Mouse (Mus musculus) left cerebral cortex, adult 2 months (tissue): ENCODE data around the gene Pde4d. TPM values are rescaled to one million over a fixed set of nuclear protein-coding genes. Genes with fewer than 3 reads are reported as not detected.

Experiments
- DNase-seq, 2 experiments: peaks; one replicate each; pipeline ENCODE4 v3.0.0; 2021 to 2022; ENCODE audit warnings: low spot score in 2 of 2, mixed read lengths in 1 of 2; ENCODE audit errors: extremely low spot score in 1 of 2
- H3K27ac ChIP-seq: fragments of 200-600 bp; 2 replicates; pipeline ENCODE4 v1.8.1; 2022
- H3K4me3 ChIP-seq: fragments of 200-600 bp; 2 replicates; pipeline ENCODE4 v1.8.1; 2022
- CTCF ChIP-seq: fragments of 200-600 bp; IDR thresholded peaks from 2 replicates; pipeline ENCODE4 v1.8.1; 2022; ENCODE audit warnings: antibody characterized with exemption, mild to moderate bottlenecking, moderate library complexity
- intact Hi-C: fragments of 180-260 bp; cut with DNase I; formaldehyde crosslinking; loops from one replicate; pipeline ENCODE4 v1.15.1; 2025
- total RNA-seq, 2 experiments: library from RNA; stranded (reverse); gene quantifications; 2 replicates each; pipeline ENCODE4 v1.2.3; 2021

Pde4d gene
- total RNA-seq, 2 experiments from 2014 or later, result 116 to 121 TPM

DNA sequence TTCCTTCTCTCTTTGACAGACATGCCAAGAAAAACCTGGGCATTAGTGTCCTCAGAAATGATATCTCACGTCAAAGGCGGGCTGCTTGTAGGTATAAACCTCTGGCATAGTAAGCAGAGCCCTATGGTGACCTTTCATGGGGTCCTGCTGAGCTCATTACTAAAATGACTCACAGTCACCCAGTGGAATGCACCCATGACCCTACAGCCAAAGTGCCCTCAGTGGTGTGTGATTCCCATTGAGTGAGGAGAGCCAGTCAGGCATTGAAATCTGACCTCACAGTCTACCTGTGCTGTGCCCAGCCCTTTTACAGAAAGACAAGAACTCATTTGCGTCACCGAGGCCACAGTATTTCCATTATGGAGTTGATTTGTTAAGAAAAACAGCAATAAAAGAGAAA is 1220.2 kb downstream of the Pde4d start:
- no peak for DNase-seq
- Histone ChIP-seq H3K4me3 (no peak overlapping the region), H3K27ac (no peak overlapping the region)
- intact Hi-C loops, result no loop called here
- TF ChIP-seq CTCF, result no peak

DNA sequence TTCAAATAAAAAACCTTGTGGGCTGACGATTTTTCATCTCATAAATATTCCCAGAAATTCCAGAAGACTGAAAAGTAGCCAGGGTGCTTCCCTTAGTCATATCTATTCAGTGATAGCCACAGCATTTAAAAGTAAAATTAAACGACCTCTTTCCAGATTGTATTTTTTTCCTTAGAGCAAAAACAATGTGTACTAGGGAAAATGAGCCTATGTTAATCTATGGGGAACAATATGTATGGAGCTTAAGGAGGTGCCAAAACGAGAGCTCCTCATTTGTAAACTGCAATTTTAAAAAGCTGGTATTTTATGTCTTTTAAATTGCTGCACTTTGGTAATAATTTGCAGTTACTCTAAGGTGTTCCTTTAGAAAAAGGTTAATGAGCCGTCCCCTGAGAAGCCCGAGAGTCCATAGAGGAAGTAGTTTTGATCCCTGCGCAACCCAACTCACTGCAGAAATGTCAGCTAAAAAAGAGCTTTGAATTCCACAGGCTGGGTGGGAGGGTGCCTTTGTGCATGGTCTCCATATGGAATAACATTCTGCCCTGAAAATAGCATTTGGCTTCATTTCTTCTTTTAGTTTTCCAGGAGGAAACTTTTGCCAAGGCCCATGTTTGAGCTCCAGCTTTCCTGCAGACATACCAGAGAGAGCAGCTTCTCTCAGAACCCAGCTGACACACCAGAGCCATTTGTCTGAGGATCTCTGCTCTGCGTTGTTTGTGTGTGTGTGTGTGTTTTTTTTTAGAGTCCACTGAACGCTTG is 1222.0 kb downstream of the Pde4d start:
- TF ChIP-seq CTCF, result no peak
- H3K4me3 ChIP-seq, result no peak overlapping the region
- no peak for DNase-seq
- intact Hi-C loops, result no loop called here
- peak overlapping the region; percentile 66 for H3K27ac ChIP-seq

DNA sequence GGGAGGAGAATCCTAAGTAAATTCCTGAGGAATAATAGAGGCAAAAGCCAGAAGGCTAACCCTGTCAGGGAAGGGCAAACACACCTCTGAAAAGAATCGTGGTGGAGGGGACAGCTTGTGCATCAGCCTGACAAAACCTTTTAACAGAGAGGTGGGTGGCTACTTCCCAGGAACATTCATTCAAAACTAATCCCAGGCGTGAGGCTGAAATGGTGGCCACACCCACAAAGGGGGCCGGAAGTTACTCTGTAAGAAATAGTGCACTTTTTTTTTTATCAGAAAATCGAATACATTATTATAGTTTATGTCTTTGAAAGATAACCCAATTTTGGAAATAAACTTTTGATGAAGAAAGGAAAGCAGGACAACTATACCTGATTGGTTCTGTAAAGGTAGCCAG is 1227.3 kb downstream of the Pde4d start:
- no peak for TF ChIP-seq CTCF
- no peak overlapping the region for H3K27ac ChIP-seq
- DNase-seq, result no peak
- intact Hi-C loops, result no loop called here
- H3K4me3 ChIP-seq, result no peak overlapping the region

DNA sequence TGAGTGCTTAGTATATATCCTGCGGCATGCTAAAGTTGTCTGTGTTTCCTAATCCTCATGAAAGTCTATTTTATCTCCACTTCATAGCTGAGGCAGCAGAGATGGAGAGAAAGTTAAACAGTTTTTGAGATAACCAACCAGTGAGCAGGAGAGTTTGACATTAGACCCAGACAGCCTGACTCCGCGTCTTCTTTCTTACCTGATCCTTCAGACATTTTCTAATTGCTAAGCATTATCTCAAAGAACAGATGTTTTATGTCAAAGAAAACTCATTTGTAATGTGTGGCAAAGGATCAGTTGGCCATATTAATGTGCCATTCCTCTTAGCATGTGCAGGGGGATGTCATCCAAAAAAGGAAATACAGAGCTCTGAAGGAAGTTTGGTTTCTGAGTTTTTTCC is 1227.9 kb downstream of the Pde4d start:
- no peak for DNase-seq
- TF ChIP-seq CTCF, result no peak
- intact Hi-C loops, result no loop called here
- H3K27ac ChIP-seq, result no peak overlapping the region
- H3K4me3 ChIP-seq, result no peak overlapping the region

DNA sequence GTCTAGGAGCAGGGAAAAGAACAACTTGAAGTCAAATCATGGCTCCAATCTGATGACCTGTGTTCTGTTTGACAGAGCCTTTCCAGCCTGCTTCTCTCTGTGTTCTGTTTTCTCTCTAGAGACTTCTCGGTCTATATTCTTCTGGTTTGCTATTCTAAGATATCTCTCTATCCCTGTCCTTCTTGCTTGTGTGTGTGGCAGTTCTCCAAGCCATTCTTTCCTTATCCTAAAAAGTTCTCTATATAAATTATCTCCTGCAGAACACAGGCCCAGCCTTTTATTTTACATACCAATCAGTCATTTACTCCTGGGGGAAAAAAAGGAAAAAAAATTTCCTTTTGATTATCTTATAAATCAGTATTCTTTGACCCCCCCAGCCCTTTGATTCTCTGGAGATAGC is 1229.2 kb downstream of the Pde4d start:
- DNase-seq, result no peak
- Histone ChIP-seq H3K4me3 (no peak overlapping the region), H3K27ac (no peak overlapping the region)
- intact Hi-C loops, result no loop called here
- no peak for TF ChIP-seq CTCF

DNA sequence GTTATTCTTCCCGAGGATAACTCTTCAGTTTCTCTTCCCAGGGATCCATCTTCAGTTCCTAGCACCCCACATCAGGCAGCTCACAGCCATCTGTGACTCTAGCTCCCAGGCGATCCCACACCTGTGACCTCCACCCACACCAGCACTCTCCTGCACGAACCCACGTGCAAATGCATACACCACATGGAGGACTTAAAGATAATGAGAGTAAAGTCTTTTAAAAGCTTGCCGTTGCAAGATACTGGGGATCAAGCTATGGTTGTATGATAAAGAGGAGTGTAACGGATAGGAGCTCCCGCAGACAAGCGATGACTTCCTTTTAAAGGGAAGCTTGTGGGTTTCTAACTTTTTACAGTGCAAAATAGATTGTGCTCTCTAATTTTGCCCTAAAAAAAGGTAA is 1230.5 kb downstream of the Pde4d start:
- Histone ChIP-seq H3K4me3 (no peak overlapping the region), H3K27ac (no peak overlapping the region)
- DNase-seq, result no peak
- intact Hi-C loops, result no loop called here
- no peak for TF ChIP-seq CTCF

DNA sequence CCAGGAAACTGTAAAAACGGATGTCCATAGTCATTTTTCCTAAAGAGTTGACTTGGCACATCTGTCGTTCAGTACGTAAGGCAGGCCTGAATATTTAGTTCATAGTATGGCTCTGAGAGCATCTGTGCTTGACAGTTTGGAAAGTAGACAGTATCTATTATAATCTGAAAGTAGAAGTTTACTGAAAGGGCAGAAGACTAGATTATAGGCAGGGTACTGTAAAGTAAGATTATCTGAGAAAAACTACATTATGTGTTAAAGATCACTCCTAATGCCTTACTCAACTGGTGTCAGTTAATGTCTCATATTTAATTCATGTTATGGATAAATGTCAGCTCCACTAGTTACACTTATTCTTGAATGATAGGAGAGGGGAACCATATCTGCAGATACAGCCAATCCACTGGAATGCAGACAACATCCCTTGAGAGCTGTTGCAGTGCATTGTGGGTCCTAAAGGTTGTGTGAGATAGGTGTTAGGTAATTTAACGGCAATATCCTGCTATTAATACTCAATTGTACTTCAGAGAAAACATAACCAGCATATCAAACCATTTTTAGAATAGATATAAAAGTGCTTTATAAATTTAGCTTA is 1232.0 kb downstream of the Pde4d start:
- intact Hi-C loops, result no loop called here
- no peak overlapping the region for H3K27ac ChIP-seq
- TF ChIP-seq CTCF, result no peak

DNA sequence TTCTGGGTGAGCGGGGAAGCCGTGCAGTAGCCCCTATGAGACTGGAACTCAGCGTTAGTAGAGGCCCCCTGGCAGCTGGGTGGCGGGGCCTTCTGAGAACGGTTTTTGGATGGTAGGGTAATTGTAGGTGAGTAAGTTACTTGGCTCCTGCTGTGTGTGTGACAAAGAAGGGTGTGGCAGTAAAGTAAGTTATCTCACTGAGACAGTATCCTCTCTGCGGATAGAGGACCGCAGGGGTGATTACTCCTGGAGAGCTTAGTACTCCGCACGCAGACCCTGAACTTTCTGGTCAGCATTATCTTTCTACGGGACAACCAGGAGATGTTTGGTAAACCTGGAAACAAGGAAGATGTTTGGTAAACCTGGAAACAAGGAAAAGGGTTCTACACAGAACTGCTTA is 1233.3 kb downstream of the Pde4d start:
- TF ChIP-seq CTCF, result no peak
- no peak for DNase-seq
- intact Hi-C loops, result no loop called here
- Histone ChIP-seq H3K4me3 (no peak overlapping the region), H3K27ac (no peak overlapping the region)

More for the DNA sequence above, 1232.0 kb downstream of the Pde4d start:
- DNase-seq, result no peak
- no peak overlapping the region for H3K4me3 ChIP-seq

DNA sequence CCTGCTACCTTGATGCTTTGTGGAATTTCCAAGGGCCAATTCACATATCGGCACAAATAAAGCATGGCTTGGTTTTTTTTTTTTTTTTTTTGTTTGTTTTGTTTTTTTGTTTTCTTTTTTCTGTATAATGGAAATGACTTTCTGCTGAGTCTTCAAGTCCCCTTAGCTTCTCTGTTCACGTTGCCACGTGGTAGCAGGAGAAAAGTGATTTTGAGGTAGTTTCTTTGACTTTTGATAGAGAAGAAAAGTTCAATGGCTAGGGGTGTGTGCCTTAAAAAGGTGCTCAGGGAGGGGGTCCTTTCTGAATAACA is 1235.2 kb downstream of the Pde4d start:
- Histone ChIP-seq H3K27ac (no peak overlapping the region; the same call in 1 of the 2 replicates), H3K4me3 (peak overlapping the region; percentile 73)
- TF ChIP-seq CTCF, result no peak
- intact Hi-C loops, result loop anchor here (5.0 kb wide), 2 partner anchors 47 to 68 kb away; no protein-coding TSS in a partner anchor
- DNase-seq, result no peak

DNA sequence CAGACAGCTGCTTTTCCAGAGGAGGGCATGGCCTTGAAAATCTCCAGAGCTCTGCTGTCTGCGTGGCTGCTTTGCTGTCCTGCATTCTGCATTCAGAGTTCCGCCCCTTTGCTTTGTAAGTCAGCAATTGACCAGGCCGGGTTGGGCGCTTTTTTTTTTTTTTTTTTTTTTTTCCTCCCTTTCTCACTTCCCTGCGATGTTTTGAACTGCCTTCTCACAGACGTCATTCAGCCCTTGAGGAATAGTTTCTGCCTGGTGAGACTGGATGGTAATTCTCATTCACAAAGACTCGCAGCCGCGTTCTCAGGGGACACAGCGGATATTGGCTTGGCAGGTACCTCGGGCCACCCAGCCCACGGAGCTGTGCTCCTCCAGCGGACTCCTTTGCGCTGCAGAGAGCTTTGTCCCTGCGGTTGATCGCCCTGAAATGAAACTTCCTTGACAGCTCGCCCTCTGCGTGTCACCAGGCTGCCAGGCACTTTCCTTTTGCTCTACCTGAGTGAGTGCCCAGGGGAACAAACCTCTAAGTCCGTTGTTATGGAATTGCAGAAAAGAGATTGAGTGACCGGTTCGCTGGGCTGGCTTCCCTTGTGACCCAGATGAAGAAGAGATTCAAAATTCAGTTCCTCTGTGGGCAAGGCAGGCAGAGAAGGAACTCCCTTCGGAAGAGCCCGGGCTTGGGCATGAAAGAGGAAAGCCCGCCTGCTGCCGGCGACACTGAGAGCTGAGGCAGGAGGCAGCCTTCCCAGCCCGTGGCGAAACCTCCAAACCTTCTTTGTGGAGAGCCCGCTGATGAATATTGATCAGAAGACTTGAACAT is 1235.8 kb downstream of the Pde4d start:
- DNase-seq, result peak; percentile 22 to 47
- intact Hi-C loops, result loop anchor here (5.0 kb wide), 2 partner anchors 47 to 68 kb away; no protein-coding TSS in a partner anchor
- peak overlapping the region; percentile 70 for H3K27ac ChIP-seq
- H3K4me3 ChIP-seq, result peak overlapping the region; percentile 73
- TF ChIP-seq CTCF, result no peak; the same call in none of the 2 replicates

DNA sequence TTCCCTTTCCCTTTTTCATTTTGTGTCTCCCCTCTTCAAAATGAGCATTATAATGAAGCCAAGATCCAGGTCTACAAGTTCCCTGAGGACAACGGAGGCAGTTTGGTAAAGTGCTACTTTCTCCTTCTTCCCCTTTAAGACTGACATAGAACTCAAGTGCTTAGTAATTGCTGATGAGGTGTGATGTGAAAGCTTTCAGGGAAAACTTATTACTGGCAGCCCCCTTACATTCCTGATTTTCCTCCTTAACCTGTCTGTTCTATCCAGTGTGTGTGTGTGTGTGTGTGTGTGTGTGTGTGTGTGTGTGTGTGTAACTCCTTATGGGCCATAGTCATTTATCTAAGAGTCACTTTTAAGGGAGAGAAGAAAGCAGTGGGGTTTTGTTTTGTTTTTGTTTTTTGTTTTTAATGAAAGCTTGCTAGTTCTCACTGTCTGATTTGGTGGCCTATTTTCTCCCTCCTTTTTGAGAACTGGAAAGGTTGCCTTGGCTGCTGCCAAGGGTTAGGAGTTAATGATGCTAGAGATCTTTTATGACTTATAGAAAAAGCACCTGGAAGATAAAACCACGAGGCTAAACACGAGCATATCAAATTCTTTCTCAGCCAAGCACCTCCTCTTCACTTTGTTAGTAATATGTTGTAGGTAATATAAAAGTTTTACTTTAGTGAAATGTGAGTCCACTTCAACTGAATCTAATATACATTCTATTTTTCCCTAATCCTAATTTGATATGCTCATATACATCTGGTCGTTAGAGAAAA is 1236.5 kb downstream of the Pde4d start:
- no peak for DNase-seq
- no peak for TF ChIP-seq CTCF
- intact Hi-C loops, result loop anchor here (5.0 kb wide), 2 partner anchors 46 to 69 kb away; no protein-coding TSS in a partner anchor
- H3K4me3 ChIP-seq, result peak overlapping the region; percentile 73
- H3K27ac ChIP-seq, result peak overlapping the region; percentile 71
